Mouse (Mus musculus) gastrocnemius, postnatal 25 days (tissue): ENCODE measurements around the gene Pigk. TPM values are rescaled to one million over a fixed set of nuclear protein-coding genes. Genes with fewer than 3 reads are reported as not detected.

Experiments
- DNase-seq: peaks from one replicate; pipeline ENCODE4 v3.0.0; 2022
- total RNA-seq, 2 experiments: library from RNA; stranded (reverse); gene quantifications; 1 replicate in 1 of 2; 2 replicates in 1 of 2; pipeline ENCODE4 v1.2.3; 2021

The Pigk gene
- total RNA-seq, 2 experiments from 2014 or later, result 19.2 to 20.2 TPM

DNA sequence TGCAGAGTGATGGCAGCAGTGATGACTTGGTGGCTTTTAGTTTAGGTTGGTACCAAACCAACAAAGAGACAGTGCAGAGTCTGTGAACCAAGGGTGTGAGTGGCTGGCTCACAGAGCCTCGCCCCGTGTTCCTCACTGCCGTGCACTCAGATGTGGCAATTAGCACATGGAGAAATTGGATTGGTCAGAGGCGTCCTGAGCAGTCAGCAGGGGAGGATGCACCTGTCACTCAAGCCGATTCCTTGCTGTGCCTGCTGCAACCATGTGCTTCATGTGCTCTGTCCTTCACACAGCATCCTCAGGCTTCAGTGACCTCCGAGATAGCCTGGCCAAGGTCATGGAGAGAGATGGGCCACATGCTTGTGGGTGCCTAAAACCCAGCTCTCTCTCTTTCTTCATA lies 14.3 kb downstream of the Pigk start:
- no peak for DNase-seq

DNA sequence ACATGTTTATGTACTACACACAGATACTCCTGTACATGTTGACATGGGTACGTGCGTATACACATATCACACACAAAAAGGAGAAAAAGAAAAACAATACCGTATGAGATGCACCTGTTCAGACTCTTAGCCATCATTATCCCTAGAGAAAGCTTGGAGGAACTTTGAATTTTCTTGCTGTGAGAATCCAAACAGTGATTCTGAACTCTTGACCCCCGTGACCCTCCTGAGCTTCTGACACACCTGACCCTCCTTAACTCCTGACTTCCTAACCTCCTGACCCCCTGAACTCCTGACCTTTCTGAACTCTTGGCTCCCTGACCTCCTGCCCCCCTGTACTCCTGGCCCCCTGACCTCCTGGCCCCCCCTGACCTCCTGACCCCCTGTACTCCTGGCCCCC lies 19.1 kb downstream of the Pigk start:
- DNase-seq, result no peak

DNA sequence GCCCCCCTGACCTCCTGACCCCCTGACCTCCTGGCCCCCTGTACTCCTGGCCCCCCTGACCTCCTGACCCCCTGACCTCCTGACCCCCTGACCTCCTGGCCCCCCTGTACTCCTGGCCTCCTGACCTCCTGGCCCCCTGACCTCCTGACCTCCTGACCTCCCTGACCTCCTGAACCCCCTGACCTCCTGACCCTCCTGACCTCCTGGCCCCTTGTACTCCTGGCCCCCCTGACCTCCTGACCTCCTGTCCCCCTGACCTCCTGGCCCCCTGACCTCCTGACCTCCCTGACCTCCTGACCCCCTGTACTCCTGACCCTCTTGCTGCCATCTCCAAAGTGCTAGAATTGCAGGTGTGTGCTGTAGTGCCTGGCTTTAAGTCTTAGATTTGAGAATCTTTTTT lies 19.6 kb downstream of the Pigk start:
- no peak for DNase-seq

DNA sequence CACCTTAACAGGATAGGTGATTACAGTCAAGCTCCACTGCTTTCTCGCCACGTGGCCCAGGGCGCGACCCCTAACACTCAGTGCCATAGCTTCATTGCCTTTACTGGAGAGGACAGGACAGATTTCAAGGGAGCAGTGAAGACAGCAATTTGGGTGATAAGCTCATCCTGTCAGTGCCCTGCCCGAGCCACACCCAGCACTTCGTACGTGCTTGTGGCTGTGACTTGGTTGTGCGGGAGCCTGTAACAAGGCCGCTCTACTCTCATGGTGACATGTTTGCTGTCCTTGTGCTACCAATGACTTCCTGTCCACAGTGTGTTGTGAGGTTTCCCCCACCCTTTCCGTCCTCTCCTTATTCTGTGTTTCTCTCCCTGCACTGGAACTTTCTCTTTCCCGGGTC lies 20.2 kb downstream of the Pigk start:
- no peak for DNase-seq

DNA sequence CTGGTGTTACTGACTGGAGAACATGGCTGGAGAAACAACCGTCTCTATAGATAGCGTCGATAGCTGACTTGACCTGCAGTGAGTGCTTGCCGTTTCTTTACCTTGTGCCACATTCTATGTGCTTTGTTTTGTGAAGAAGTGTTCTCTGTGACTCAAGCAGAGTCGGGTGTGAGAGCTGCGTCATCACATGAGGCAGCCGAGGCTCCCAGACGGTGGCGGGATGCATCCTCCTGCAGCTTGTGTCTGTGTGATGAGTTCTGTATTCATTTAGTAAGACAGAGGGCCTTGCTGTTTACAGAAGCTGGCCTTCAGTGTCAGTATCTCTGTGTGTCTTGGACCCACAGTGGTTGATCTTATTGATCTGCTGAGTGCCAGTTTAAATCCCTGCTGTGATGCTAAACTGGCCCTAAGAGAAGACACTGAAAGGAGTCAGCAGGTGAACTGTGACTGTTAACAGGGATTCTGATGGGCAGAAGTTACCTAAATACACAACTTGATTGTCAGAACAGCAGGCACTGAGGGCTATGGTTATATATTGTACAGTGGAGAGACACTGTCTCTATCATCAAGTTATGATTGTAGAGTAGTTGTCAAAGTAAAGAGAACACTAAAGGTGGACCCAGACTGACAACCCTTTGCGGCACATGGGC lies 21.8 kb downstream of the Pigk start:
- no peak for DNase-seq

DNA sequence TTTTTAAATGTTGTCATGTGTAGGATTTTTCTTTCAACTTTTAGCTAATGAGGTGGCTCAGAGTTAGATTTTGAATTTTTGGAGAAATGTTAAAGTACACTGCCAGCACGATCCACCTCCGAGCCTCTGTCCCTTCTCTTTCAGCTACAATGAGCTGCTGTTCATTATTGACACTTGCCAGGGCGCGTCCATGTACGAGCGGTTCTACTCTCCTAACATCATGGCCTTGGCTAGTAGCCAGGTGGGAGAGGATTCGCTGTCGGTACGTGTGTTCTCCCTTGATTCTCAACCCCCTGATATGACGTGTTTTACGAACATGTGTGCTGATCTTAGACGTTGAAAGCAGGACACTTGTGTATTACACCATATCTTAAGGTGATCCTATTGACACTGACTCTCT lies 30.4 kb downstream of the Pigk start:
- DNase-seq, result no peak

DNA sequence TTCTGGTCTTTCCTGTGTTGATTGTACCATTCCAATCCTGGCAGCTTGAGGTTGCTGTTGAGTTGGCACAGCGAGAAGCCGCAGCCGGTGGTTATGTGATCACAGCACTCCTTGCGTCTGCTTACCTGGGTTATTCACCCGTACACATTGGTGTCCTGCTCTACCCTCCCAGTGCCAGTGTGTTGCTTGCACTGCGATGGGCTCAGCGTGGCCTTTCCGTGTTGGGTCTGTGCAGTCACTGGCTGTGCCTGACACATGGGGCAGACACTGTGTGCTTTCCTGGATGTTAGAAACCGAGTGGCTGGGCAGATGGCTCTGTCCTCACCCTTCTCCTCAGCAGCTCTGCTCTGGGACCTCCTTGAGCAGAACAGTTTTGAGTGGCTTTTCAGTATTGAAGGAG lies 31.7 kb downstream of the Pigk start:
- no peak for DNase-seq

DNA sequence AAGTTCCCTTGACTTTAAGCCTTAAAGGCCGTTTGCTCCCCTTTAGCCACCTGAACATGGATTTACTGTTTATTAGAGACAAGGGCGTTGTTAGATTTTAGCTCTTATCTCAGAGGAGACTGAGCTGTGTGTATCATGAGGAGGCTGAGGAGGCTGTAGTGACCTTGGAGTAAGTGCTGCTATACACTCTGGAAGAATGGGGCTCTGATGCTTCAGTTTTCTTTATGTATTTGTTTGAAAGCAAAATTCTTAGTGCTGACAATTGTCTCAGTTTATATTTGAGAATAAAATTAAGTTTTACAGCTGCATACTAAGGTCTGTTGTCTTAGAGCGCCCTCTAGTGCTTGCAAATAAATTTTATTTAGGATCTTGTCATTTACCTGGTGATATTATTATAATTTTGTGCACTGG lies 35.6 kb downstream of the Pigk start:
- DNase-seq, result no peak

DNA sequence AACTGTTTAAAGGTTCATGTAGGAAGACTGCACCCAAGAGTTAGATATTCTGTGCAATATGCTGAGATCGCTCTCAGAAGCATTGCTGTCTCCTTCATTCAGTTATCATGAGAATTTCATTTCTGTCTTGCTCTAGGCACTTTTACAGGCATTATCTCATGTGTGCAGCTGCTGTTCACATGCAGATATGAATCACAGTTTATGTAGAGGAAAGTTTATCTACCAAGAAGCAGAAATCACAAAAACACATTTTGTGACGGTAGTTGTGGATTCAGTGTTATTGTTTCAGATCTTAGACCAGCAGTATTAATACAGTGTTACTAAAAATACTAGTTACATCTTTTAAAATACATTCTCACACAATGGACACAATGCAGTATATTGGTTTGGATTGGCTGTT lies 36.0 kb downstream of the Pigk start:
- no peak for DNase-seq

DNA sequence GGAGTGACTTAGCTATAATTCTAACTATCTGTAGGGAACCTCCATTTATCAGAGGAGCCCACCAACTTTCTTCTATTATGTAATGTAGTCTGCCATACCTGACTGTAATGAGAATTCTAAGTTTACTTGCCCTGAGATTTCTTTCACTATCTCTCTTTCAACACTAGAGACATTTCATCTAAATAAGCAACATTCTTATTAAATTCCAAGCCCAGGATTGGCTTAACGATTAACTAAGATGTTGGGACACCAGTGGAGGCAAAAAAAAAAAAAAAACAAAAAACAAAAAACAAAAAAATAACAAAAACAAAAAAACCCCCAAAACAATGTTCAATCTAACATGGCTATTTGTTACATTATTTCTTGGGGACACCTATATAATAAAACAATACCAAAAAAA lies 39.0 kb downstream of the Pigk start:
- no peak for DNase-seq

DNA sequence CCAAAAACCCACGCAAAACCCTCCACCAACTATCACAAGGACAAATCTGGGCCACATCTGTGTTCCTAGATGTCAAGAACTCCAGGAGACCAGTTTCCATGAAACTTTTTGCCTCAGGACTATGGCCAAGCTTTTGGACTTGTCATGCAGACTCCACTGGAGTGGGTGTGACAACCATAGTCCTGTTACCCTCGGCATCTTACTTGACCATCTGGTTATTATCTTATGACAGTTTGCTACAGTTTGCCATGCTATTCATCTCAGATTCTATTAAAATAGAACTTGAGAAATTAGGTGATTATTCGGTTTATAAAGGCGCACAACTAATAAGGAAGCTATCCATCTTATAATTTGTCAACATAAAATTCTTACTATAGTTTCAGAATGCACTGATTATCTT lies 39.4 kb downstream of the Pigk start:
- DNase-seq, result no peak

DNA sequence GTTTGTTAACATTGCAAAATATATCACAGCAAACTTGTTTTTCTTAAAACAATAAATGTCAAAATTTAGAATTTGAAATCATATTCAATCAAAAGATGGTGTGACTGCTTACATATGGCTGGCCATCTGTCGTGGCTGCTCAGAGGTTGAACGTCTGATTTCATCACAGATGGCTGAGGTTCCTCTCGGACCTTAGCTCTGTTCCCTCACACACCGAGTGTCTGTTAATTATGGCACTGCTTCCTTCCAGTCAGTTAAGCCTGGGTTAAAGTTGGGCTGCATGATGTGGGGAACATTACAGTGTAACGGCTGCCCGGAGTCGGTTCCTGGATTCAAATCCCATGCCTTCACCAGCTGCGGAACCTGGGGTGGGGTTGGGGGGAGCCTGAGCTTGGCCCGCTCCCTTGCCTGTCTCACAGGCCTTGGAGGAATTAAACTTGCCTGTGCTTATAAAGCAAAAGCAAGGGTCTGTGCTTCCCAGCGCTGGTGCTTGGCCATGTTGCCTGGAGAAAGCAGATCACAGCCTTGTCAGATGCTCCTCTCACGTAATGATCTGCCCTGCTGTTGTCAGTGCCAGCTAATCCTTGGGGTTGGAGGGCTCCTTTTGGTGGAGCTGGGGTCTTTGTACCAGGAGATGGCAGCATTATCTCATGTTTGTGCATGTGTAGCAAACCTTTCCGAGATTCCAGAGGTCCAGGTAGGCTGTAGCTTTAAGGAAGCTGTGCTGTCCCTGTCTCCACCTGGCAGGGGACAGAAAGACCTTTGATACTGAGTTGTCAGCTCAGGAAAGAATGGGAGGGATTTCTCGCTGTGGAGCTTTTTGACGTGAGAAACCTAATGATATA lies 40.2 kb downstream of the Pigk start:
- DNase-seq, result no peak

DNA sequence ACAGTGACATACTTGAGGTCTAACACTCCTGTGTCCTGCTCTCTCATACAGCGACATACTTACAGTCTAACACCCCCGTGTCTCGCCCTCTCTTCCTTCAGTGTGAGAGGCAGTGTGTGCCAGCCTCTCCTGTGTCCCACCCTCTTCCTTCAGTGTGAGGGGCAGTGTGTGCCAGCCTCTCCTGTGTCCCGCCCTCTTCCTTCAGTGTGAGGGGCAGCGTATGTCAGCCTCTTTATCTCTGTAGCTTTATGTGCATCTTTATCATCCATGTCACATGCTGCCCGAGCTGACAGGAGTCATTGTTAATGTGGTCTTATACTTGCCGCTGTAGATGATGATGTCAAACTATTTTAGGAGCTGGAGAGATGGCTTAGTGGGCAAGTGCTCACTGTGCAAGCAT lies 41.6 kb downstream of the Pigk start:
- no peak for DNase-seq

DNA sequence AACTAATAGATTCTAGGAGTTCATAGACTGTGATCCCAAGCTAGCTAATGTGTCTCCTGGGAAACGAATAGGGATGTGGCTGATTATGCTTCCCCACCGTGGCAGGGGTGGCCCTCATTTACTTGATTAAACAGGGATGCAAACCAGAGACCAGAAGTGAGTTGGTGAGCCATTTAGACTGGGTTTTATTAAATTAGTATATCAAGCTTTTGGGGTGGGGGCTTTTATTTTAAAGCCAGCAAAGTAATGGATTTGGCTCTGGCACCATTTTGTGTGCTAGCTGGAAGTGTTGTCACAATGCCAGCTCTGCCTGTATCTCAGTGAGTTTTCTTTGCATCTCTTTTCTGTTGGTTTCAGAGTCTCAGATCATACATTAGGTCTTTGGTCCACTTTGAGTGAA lies 43.0 kb downstream of the Pigk start:
- no peak for DNase-seq

DNA sequence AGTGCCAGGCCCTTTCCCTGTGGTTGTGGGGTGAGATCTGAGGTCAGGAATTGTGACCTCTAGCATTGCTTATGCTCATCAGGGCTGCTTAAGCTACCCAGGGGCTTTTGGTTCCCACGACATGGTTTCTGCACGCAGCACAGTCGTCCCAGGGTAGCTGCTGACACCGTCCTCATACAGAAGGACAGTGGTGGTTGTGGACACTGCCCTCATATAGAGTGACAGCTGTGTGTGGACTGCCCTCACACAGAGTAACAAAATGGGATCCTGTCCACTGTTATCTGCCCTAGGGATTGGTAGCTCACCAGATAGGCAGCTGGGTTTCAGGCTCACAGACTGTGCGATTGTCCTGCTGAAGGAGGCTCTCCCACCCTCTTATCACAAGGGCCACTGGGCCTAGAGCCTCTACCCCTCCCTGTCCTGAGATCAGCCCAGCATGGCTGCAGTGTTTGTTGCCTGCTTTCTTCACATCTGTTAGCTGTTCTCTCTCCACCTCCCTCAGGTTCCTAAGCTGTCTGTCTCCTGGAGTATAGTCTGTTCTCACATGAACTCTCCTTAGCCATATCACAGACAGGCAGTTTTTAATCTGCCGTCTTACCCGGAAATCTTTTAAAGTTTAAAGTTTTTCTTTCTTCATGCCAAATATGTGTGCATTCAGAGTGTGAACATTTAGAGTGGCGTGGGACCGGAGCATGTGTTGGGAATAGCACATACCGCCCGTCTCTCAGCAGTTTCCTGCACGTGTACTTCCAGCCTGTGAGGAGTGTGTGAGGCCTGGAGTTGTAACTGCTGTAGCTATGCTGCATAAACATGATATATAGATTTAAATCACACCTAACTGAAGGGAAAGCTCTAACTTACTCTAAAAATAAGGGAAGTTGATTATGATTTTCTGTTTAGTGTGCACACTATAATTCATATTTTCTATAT lies 43.8 kb downstream of the Pigk start:
- DNase-seq, result no peak

DNA sequence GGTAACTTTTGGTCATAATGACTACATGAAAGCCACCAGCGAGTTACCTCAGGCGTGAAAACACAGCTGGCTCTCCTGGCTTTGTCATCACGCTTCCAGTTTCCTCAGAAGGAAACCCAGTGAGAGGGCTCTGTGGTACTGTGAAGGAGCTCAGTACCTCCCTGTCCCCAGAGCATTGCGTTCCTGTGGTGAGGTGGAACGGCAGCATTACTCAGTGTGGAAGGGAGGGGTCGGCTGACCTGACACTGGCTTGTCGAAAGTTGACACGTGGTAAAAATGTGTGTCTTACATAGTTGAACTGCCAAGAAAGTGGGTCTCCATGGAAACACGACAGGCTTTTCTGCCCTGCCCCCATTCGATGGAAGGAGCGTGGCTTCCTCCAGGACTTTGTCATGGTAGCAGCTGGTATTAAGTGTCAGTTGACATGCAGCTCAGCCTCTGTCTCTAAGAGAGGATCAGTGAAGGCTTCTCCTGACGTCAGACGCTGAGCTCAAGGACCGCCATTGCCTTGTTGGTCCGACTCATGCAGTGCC lies 44.7 kb downstream of the Pigk start:
- no peak for DNase-seq

DNA sequence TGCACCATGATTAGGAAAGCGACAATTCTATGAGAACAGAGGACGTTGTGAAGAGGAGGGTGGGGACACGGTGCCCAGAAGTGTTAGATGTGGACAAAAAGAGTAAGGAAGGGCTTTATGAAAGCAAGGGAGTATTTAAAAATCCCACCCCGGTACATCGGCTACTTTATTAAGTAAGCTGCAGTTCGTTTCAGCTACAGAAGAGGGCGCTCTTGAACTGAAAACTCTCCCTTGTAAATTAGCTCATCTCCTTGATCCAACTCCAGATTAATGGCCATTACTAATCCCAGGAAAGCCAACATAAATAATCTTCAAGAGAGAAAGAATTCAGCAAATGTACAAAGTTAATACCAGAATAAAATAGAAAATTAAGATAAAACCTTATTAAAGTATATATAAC lies 47.2 kb downstream of the Pigk start:
- DNase-seq, result no peak

DNA sequence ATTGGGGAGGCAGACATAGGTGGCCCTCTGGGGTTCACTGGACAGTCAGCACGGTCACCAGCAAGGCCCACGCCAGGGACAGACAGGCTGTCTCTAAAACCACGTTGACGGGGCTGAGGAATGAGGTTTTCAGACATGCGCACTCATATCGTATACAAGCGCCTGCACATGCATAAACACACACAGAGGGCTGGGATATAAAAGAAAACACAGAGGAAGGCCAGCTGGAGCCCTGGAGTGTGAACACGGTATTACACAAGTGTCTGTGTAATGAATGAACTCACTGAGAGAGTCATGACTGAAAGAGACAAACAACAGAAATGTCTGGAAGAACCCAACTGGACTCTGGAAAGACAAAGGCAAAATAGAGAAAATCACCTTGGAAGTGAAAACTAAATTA lies 47.8 kb downstream of the Pigk start:
- DNase-seq, result no peak

DNA sequence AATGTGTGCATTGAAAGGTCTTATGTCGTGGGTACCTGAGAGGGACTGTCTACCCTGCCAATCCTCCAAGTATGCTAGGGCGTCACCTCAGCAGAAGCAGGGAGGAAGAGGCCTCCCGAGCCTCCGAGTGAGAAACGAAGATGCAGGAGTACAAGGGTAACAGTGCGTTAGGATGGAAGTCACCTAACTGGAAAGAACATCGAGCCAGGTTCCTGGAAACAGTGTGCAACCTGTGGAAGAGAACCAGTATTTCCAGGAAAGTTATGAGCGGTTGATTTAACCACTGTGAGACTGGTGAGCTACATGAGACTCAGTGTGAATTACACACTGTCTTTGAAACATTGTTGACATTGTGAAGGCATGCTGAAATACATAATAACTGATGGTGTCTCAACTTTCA lies 48.4 kb downstream of the Pigk start:
- no peak for DNase-seq

DNA sequence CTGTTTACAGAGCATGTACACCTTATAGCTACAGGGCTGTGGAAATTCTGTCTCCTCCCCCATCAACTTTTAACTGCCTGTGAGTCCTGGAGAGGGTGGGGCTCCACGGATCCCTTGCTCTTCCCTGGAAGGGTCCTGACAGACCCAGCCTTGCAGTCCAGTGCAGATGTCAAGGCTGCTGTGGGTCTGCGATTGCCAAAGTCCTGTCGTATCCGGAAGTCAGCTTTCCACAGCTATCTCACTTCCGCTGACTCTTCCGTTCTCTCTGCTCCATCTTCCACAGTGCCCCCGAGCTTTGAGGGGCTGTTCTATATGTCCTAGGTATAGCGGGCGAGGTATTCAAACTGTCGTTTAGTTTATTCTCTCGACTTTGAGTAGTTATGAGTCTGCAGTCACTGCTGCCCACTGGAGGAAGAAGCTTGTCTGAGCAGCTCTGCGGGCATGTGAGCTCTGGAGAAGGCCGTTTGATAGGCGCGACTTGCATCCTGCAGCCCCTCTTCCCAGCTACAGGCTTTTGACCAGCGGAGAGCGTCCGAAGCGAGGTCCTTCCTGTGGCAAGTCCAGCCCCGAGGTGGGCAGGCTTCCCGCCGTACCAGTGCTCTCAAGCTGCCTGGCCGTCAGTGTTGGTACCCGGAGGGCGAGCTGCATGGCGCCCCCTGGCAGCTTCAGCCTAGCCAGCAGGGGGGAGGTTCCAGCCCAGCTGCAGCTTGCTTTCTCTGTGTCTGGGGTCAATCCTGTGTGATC lies 49.4 kb downstream of the Pigk start:
- no peak for DNase-seq

DNA sequence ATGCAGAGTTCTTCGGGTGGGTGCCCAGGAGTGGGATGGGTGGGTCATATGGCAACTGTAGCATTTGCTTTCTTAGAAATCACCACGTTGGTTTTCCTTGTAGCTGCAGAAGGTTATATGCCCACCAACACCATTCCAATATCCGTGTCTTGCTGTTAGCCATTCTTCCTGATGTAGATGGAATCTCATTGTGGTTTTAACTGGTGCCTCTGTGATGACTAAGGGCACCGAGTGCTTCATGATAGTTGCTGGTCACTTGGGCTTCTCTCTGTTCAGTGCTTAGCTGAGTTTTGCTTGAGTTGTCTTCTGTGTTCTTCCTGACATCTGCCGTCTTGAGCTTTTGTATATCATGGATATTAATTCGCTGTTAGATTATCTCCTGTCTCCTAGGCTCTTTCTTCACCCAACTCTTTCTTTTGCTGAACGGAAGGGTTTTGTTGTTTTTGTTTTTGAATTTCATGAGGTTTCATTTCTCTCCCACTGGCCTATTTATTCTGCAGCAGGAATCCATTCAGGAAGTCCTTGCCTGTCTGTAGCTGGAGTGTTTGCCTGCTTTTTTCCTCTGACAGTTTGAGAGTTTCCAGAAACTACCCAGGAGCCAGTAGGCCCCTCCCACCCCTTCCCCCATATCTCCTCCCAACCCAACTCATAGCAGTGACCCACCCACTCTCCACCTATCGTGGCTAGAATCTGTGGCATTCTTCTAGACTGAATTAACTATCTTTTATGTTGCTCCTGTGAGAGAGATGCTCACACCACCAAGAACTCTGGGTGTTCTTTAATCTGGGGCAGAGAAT lies 50.8 kb downstream of the Pigk start:
- DNase-seq, result no peak
